Mouse (Mus musculus) ES-Bruce4 (cell line): ENCODE measurements at regions not wholly inside any gene's neighbourhood (a gene's known extent, or its start where the extent isn't known, plus 50 kb on each side); places are given as distances from the start of the nearest gene placed in this dataset.

Experiments
- H3K27ac ChIP-seq: 2 replicates; pipeline ENCODE4 v1.5.1; 2012; ENCODE audit warnings: low read length, inconsistent platforms; ENCODE audit not compliant: insufficient read depth
- H3K27me3 ChIP-seq: 2 replicates; pipeline ENCODE4 v1.6.1; 2012; ENCODE audit warnings: mild to moderate bottlenecking, low read length, inconsistent platforms; ENCODE audit not compliant: control insufficient read depth, poor library complexity, insufficient read depth, severe bottlenecking
- H3K36me3 ChIP-seq: 2 replicates; pipeline ENCODE4 v1.6.1; 2012; ENCODE audit warnings: inconsistent platforms, mild to moderate bottlenecking, low read length, moderate library complexity; ENCODE audit not compliant: control insufficient read depth, poor library complexity, insufficient read depth, severe bottlenecking
- H3K4me1 ChIP-seq: one replicate; pipeline ENCODE4 v1.8.1; 2011; ENCODE audit warnings: low read length; ENCODE audit not compliant: control insufficient read depth, insufficient read depth
- H3K4me3 ChIP-seq: 2 replicates; pipeline ENCODE4 v1.5.1; 2011; ENCODE audit warnings: low read depth, mild to moderate bottlenecking, low read length
- H3K9ac ChIP-seq: 2 replicates; pipeline ENCODE4 v1.6.1; 2012; ENCODE audit warnings: low read depth, mild to moderate bottlenecking, inconsistent platforms; ENCODE audit not compliant: poor library complexity, severe bottlenecking
- H3K9me3 ChIP-seq: replicated peaks from 2 replicates; pipeline ENCODE4 v1.6.1; 2012; ENCODE audit warnings: mild to moderate bottlenecking, low read length, inconsistent platforms; ENCODE audit not compliant: control insufficient read depth, poor library complexity, insufficient read depth, severe bottlenecking
- CTCF ChIP-seq: IDR thresholded peaks from one replicate; pipeline ENCODE4 v1.8.1; 2011; ENCODE audit warnings: low read depth, low read length
- EP300 ChIP-seq: IDR thresholded peaks from 2 replicates; pipeline ENCODE4 v1.6.1; 2011; ENCODE audit warnings: low read depth, low read length; ENCODE audit not compliant: insufficient read depth
- POLR2A ChIP-seq: IDR thresholded peaks from one replicate; pipeline ENCODE4 v1.8.1; 2011; ENCODE audit warnings: low read length; ENCODE audit not compliant: insufficient read depth

DNA sequence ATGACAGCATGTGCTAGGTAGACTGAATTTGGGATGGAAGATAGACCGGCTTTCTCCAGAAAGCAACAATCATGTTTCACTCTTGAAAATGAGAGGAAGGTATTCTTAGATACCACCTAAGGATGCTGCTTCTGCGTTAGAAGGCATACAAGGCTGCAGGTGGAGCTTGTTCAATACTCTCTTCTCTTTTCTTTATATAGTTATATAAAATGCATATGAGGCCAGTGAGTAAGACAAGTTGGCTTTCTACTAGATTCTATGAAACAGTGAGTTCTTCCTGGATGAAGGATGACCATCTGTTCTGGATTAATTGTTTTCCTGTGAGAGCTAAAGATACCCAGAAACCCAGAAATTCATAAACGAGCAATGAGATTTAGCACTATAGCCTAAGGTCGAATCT is 231.3 kb upstream of the Pdzrn3 start:
- H3K9me3 ChIP-seq = no peaks in the 10 kb centered on the region
- no peak overlapping the region for H3K9ac ChIP-seq
- no peaks in the 10 kb centered on the region for H3K4me1 ChIP-seq
- H3K4me3 ChIP-seq = no peak overlapping the region
- H3K36me3 ChIP-seq = no peaks in the 10 kb centered on the region
- TF ChIP-seq CTCF = no peak
- no peak for TF ChIP-seq POLR2A
- TF ChIP-seq EP300 = no peak
- no peak overlapping the region for H3K27ac ChIP-seq
- no peaks in the 10 kb centered on the region for H3K27me3 ChIP-seq

DNA sequence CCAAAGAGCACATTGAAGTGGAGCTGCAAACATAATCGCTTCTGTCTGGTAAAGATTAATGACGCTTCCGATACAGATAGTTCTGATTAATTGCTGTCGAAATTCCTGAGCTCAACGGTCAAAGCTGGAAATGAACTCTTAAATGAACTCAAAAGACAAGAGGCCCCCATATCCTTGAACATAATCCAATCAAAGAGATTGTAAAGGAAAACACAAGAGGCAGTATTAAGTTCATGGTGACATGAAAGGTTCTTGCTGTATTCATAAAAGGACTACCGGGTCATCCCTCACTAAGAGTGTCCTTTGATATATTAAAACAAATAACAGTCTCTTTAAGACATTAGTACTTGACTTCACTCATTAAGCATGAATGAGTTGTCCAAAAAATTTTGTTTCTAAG is 225.4 kb upstream of the Pdzrn3 start:
- H3K4me1 ChIP-seq = no peaks in the 10 kb centered on the region
- H3K27ac ChIP-seq = no peak overlapping the region
- no peak for TF ChIP-seq EP300
- no peak for TF ChIP-seq CTCF
- TF ChIP-seq POLR2A = no peak
- H3K9ac ChIP-seq = no peak overlapping the region
- no peaks in the 10 kb centered on the region for H3K9me3 ChIP-seq
- H3K4me3 ChIP-seq = no peak overlapping the region
- no peaks in the 10 kb centered on the region for H3K36me3 ChIP-seq
- H3K27me3 ChIP-seq = no peaks in the 10 kb centered on the region

DNA sequence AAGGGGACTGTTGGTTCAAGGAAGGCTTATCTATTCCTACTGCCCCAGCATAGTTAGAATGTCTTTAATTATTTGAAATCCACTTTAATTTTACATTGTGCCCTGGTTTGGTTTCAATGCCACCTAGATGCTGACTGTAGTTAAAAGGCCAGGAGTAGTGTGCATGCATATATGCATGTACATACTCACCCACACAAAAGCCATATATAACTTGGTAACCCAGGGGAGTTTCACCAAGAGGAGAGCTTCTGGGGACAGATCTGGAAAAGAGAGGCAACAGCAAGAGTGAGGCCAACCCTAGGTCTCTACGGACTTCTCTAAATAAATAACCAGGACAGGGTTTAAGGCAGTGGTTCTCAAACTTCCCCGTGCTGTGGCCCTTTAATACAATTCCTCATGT is 219.3 kb upstream of the Pdzrn3 start:
- Histone ChIP-seq H3K4me1 (no peaks in the 10 kb centered on the region), H3K9ac (no peak overlapping the region), H3K27ac (no peak overlapping the region), H3K36me3 (no peaks in the 10 kb centered on the region), H3K27me3 (no peaks in the 10 kb centered on the region), H3K4me3 (no peak overlapping the region), H3K9me3 (no peaks in the 10 kb centered on the region)
- no peak for TF ChIP-seq EP300
- TF ChIP-seq POLR2A = no peak
- no peak for TF ChIP-seq CTCF

DNA sequence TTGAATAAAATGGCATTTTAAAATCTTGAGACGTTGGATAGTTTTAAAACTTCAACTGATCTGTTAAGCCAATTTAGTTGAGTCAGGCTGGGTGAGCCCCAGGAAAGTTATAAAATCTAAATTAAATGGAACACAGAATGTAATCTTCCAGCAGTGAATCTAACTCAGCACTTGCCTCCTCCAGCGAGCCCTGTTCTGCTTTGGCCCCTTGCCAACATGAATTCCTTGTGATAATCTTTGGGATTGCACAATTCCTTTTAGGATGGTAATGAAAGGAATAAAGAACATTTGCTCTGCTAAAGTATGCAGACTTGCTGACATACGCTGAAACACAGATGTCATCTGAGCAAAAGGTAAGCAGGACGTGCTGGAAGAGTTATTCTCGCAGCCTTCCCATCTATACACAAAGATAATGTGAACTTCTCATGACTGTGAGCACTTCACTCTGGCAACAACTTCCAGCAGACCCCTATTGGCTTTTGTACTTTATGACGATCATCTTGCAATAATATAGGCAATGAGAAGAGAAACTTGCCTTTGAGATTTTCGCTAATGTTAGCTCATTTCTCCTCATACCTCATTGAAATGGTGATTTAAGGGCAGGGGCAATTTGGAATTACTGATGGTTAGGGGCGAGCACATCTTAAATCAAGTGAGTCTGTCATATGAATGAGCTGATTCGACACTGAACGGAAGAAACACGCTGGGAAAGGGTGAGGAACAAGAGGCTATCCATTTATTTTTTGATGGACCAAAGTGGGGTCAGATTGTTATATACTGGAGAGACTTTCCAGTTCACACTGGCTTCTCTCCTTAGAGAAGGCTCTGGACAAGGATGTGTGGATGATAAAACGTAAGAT is 216.3 kb upstream of the Pdzrn3 start:
- no peak for TF ChIP-seq CTCF
- TF ChIP-seq POLR2A = no peak
- no peak for TF ChIP-seq EP300
- H3K27me3 ChIP-seq = no peaks in the 10 kb centered on the region
- H3K4me3 ChIP-seq = no peak overlapping the region
- H3K36me3 ChIP-seq = no peaks in the 10 kb centered on the region
- no peak overlapping the region for H3K27ac ChIP-seq
- H3K9ac ChIP-seq = no peak overlapping the region
- H3K9me3 ChIP-seq = no peaks in the 10 kb centered on the region
- no peaks in the 10 kb centered on the region for H3K4me1 ChIP-seq

DNA sequence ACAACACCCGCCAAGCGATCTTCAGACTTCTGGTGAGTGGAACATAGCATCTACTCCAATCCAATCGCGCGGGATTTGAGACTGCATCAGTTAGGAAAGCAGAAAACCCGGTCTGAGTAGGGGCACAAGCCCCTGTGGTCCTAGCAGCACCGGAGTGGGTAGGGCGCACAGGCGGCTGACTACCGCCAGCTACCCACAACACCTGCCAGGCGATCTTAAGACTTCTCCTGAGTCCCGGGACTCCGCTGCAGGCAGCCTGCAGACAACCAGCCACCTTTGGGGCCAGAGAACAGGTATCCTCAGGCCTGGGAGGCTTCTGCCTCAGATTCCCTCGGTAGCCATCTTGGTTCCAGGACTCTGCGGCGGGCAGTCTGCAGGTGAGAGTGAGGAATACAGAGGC is 208.2 kb upstream of the Pdzrn3 start:
- Histone ChIP-seq H3K27ac (no peak overlapping the region), H3K4me1 (no peaks in the 10 kb centered on the region), H3K27me3 (no peaks in the 10 kb centered on the region), H3K36me3 (no peaks in the 10 kb centered on the region), H3K9ac (peak overlapping the region; percentile 67), H3K9me3 (no peaks in the 10 kb centered on the region), H3K4me3 (peak overlapping the region; percentile 77)
- no peak for TF ChIP-seq CTCF
- no peak for TF ChIP-seq EP300

DNA sequence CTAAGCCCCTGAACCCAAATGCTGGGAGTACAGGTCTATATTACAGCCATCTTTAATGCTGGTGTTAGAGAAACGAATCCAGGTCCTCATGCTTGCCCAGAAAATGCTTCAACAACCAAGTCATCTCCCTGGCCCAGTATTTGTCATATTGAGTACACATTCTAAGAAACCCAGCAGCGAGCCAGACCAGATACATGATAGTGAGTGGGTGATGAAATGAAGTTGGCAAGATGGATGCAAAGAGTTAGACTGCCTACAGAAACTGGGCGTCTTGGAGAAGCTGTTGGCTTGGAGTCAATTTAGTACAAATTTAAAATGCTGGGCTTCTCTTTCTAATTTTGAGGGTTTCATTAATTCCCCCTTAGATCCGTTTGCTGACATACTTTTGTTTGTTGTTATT is 203.1 kb upstream of the Pdzrn3 start:
- H3K9ac ChIP-seq = no peak overlapping the region
- H3K27ac ChIP-seq = no peak overlapping the region
- H3K4me1 ChIP-seq = no peaks in the 10 kb centered on the region
- H3K4me3 ChIP-seq = no peak overlapping the region
- TF ChIP-seq POLR2A = no peak
- no peak for TF ChIP-seq EP300
- TF ChIP-seq CTCF = no peak
- H3K27me3 ChIP-seq = no peaks in the 10 kb centered on the region
- no peaks in the 10 kb centered on the region for H3K36me3 ChIP-seq
- no peaks in the 10 kb centered on the region for H3K9me3 ChIP-seq
